Mouse (Mus musculus) limb, embryonic 14.5 days (tissue): ENCODE results near the gene Lrrc8c. TPM values are rescaled to one million over a fixed set of nuclear protein-coding genes. Genes with fewer than 3 reads are reported as not detected.

Source experiments
- ATAC-seq: fragments of 200-750 bp; cut with Nextera tagmentation; 2 replicates; pipeline ENCODE4 v1.8.0; 2017; ENCODE audit warnings: low read depth, moderate number of reproducible peaks, moderate TSS enrichment; ENCODE audit not compliant: low FRiP score
- DNase-seq: peaks from one replicate; pipeline ENCODE4 v3.0.0-alpha.2; 2015; ENCODE audit warnings: low spot score
- H3K27ac ChIP-seq: fragments of 300-500 bp; sonication (generic); replicated peaks from 2 replicates; pipeline ENCODE4 v1.5.1; 2014; ENCODE audit warnings: low read depth, mild to moderate bottlenecking, low read length, moderate library complexity, mixed read lengths
- H3K27me3 ChIP-seq: fragments of 300-500 bp; sonication (generic); 2 replicates; pipeline ENCODE4 v1.6.1; 2014; ENCODE audit warnings: low read length, mixed read lengths; ENCODE audit not compliant: control insufficient read depth, insufficient read depth
- H3K36me3 ChIP-seq: fragments of 300-500 bp; sonication (generic); 2 replicates; pipeline ENCODE4 v1.6.1; 2014; ENCODE audit warnings: mild to moderate bottlenecking, low read length, moderate library complexity, mixed read lengths; ENCODE audit not compliant: control insufficient read depth, insufficient read depth
- H3K4me1 ChIP-seq: fragments of 300-500 bp; sonication (generic); 2 replicates; pipeline ENCODE4 v1.6.1; 2014; ENCODE audit warnings: antibody characterized with exemption, low read length, mixed read lengths; ENCODE audit not compliant: control insufficient read depth, insufficient read depth
- H3K4me2 ChIP-seq: fragments of 300-500 bp; sonication (generic); replicated peaks from 2 replicates; pipeline ENCODE4 v1.6.1; 2014; ENCODE audit warnings: low read depth, mild to moderate bottlenecking, low read length, moderate library complexity; ENCODE audit not compliant: severe bottlenecking
- H3K4me3 ChIP-seq: fragments of 300-500 bp; sonication (generic); replicated peaks from 2 replicates; pipeline ENCODE4 v1.5.1; 2014; ENCODE audit warnings: low read length
- H3K9ac ChIP-seq: fragments of 300-500 bp; sonication (generic); 2 replicates; pipeline ENCODE4 v1.6.1; 2014; ENCODE audit warnings: mild to moderate bottlenecking, low read depth, low read length, moderate library complexity; ENCODE audit not compliant: severe bottlenecking
- H3K9me3 ChIP-seq: fragments of 300-500 bp; sonication (generic); 2 replicates; pipeline ENCODE4 v1.6.1; 2016; ENCODE audit warnings: low read length; ENCODE audit not compliant: control insufficient read depth
- POLR2A ChIP-seq: fragments of 200-500 bp; IDR thresholded peaks from 2 replicates; pipeline ENCODE4 v1.8.0; 2012; ENCODE audit warnings: inconsistent platforms, mild to moderate bottlenecking, moderate library complexity, borderline replicate concordance; ENCODE audit not compliant: insufficient read depth, insufficient read length; ENCODE audit errors: extremely low read depth
- WGBS: fragments of 180-500 bp; shearing (Covaris S2); extraction: QIAGEN DNeasy Blood & Tissue Kit; methylation state at CpG from one replicate; pipeline ENCODE4 v1.1.7; 2014; 5-methylcytosine and 5-hydroxymethylcytosine counted together
- polyA plus RNA-seq, 2 experiments: library from polyadenylated mRNA; depleted of rRNA in 1 of 2; stranded (reverse) in 1 of 2; unstranded in 1 of 2; fragments of >200 nt; fragmentation: Nextera tagmentation in 1 of 2; extraction: Ambion mirVana in 1 of 2; gene quantifications; 2 replicates each; pipeline versions ENCODE4 v1.2.1 to v1.2.3; 2012 to 2014

Gene Lrrc8c
- polyA plus RNA-seq, 2 experiments, result 13.0 to 19.7 TPM

DNA sequence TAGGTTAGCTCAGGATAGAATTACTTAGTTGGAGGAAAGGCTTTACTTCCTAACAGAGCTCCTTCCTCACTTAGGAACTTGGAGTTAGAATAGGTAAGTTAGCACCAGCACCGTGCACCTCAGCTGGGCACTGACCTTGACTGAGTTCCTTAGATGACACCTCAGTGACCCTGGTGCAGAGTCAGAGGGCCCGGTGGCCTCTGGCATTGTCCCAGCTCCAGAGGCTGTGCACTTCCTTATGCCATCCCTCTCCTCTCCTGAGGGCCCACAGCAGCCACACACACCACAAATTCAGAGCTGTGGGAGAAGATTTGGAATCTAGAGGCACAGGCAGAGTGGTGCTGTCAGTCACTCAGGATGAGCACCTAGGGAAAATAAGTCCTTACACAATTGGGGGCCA, 35.6 kb upstream of the Lrrc8c start:
- no peak for TF ChIP-seq POLR2A
- Histone ChIP-seq H3K27ac (no peak overlapping the region), H3K27me3 (no peaks in the 10 kb centered on the region), H3K9me3 (0 out of 2 replicates have a peak, but pooled peaks cover 3% of the 10 kb centered on the region), H3K9ac (no peak overlapping the region), H3K36me3 (no peaks in the 10 kb centered on the region), H3K4me3 (no peak overlapping the region), H3K4me1 (no peaks in the 10 kb centered on the region), H3K4me2 (no peak overlapping the region)
- 94% methylated on average over 2 of the region's 2 CpGs for WGBS
- no peak for DNase-seq
- no peak for ATAC-seq

- H3K27ac ChIP-seq, result no peak overlapping the region
- H3K9ac ChIP-seq, result no peak overlapping the region
- TF ChIP-seq POLR2A, result no peak
- DNase-seq (no peak), ATAC-seq (no peak)
- no peak overlapping the region for H3K4me3 ChIP-seq
- no peak overlapping the region for H3K4me2 ChIP-seq
- H3K36me3 ChIP-seq, result no peaks in the 10 kb centered on the region
- H3K4me1 ChIP-seq, result no peaks in the 10 kb centered on the region
- 84% methylated on average over 6 of the region's 6 CpGs for WGBS
- H3K9me3 ChIP-seq, result 0 out of 2 replicates have a peak, but pooled peaks cover 3% of the 10 kb centered on the region
- H3K27me3 ChIP-seq, result no peaks in the 10 kb centered on the region
These were observed 34.9 kb upstream of the Lrrc8c start for GRCm38 (mm10) chr5:105484247-105484646.

- no peak overlapping the region for H3K4me3 ChIP-seq
- TF ChIP-seq POLR2A, result no peak
- DNase-seq, result no peak
- no peak overlapping the region for H3K4me2 ChIP-seq
- 96% methylated on average over 14 of the region's 14 CpGs for WGBS
- no peak for ATAC-seq
- H3K9me3 ChIP-seq, result 0 out of 2 replicates have a peak, but pooled peaks cover 3% of the 10 kb centered on the region
- no peaks in the 10 kb centered on the region for H3K4me1 ChIP-seq
- H3K27ac ChIP-seq, result no peak overlapping the region
- no peak overlapping the region for H3K9ac ChIP-seq
- H3K27me3 ChIP-seq, result no peaks in the 10 kb centered on the region
- H3K36me3 ChIP-seq, result no peaks in the 10 kb centered on the region
These were observed 34.3 kb upstream of the Lrrc8c start for GRCm38 (mm10) chr5:105484891-105485290.

GRCm38 (mm10) chr5:105490211-105490610, 29.0 kb upstream of the Lrrc8c start:
- WGBS, result 79% methylated on average over 5 of the region's 5 CpGs
- ATAC-seq, result no peak

DNA sequence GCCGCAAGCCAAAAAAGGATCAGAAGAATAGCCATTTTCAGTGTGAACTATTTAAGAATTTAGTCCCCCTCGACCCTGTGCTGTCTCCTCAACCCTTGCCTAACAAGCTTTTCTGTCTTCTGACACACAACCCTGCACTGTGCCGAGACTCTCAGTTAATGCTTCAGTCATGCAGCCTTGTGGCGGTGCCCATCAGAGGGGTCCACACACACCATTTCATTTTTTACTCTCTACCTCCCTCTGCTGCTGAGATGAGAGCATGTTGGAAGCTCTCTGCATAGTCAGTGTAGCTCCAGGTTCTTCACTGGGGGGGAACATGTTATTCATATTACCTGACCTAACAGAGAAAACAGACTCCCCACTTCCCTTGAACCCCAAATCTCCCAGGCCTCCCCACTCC, 27.8 kb upstream of the Lrrc8c start:
- Histone ChIP-seq H3K27ac (no peak overlapping the region), H3K9ac (no peak overlapping the region), H3K4me3 (no peak overlapping the region), H3K36me3 (no peaks in the 10 kb centered on the region), H3K27me3 (no peaks in the 10 kb centered on the region), H3K4me1 (peaks cover 33% of the 10 kb centered on the region), H3K9me3 (no peaks in the 10 kb centered on the region), H3K4me2 (no peak overlapping the region)
- DNase-seq, result peak; percentile 52
- no peak for TF ChIP-seq POLR2A
- ATAC-seq, result peak; percentile 28; the same call in 1 of the 2 replicates
- 53% methylated on average over 4 of the region's 4 CpGs for WGBS

More at GRCm38 (mm10) chr5:105490211-105490610, 29.0 kb upstream of the Lrrc8c start:
- Histone ChIP-seq H3K4me1 (peaks cover 27% of the 10 kb centered on the region), H3K27ac (no peak overlapping the region), H3K27me3 (no peaks in the 10 kb centered on the region), H3K4me2 (no peak overlapping the region), H3K36me3 (no peaks in the 10 kb centered on the region), H3K4me3 (no peak overlapping the region), H3K9me3 (no peaks in the 10 kb centered on the region), H3K9ac (no peak overlapping the region)
- DNase-seq, result no peak
- TF ChIP-seq POLR2A, result no peak
